Mouse (Mus musculus): ENCODE data around the gene Nr2f1.

Nr2f1 gene

GRCm38 (mm10) chr13:78179312-78180097 lies 20.1 kb downstream of the Nr2f1 start:
- no peak for DNase-seq (ENCODE audit: low spot score in 2 of 2)

DNA sequence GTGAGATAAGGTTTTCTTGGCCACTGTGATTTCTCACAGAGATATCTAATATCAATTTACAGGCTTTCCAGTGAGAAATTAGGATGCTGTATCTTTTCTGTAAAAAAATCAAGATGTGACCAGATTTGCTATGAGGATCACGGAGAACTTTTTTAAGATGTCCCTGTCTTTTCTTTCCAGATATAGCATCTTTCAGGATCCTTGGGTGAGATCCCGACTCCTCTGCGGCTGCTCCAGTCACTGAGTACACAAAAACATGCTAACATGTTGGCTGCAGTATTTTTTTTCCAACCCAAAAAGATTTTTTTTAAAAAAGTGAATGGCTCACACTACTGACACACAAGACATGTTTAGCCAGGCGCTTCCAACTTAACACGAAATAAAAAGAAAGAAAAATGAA lies 20.8 kb downstream of the Nr2f1 start:
- no peak for DNase-seq (ENCODE audit: low spot score in 2 of 2)

- DNase-seq (ENCODE audit: low spot score in 2 of 2), result no peak
These were observed 21.5 kb downstream of the Nr2f1 start for GRCm38 (mm10) chr13:78178021-78178420.

DNA sequence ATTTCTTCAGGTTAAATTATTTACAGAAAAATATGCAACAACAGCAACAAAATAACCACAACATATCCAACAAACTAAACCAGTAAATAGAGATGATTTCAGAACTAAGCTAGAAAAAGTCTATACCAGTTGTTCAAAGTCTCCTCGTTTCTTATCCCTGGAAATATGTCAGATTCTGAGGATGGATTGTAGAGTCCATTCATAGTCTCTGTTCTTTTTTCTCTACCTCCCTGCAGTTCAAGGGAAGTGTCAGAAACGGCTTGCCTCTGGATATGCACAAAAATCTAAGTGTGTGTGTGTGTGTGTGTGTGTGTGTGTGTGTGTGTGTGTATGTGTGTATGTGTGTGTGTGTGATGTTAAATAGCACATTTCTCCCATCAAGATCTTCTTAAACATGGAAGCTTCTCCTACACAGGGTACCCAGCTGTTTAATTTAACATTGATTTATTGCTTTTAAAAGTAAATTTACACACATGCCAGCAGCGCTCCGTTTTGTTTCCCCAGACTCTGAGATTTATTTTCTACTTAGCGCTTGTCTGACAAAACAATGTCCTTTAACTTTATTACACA lies 22.1 kb downstream of the Nr2f1 start:
- no peak for DNase-seq (ENCODE audit: low spot score in 2 of 2)

DNA sequence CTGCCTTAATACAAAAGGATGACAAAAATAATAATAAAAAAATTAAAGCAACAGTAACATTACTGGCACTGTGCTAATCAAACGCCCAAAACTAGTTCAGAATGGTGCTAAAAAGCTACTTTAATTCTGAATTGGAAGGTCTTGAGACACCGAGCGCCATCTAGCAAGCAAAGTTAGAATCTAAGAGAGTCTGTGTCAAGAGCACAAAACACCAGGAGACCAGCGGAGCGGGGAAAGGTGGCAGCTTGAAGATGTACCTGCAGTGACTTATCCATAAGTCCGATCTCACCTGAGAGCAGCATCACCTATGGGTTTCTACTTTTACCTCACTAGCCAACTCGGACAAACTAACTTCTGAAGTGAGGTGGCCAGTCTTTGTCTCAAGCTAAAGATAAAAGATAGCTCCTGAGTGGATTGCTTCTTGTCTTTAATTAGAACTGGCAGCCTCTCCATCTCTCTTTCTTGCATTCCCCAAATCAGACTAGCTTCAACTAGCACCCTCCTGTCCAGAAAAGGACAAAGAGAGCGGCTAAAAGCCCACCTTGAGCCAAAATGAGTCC lies 23.7 kb downstream of the Nr2f1 start:
- DNase-seq (ENCODE audit: low spot score in 2 of 2), result peak in 1 of 2 experiments; percentile 71

GRCm38 (mm10) chr13:78174891-78175290 lies 24.7 kb downstream of the Nr2f1 start:
- DNase-seq (ENCODE audit: low spot score in 2 of 2), result no peak

- DNase-seq (ENCODE audit: low spot score in 2 of 2), result no peak
These were observed 25.4 kb downstream of the Nr2f1 start for GRCm38 (mm10) chr13:78174191-78174590.

GRCm38 (mm10) chr13:78172861-78173260 lies 26.7 kb downstream of the Nr2f1 start:
- DNase-seq (ENCODE audit: low spot score in 2 of 2), result no peak

DNA sequence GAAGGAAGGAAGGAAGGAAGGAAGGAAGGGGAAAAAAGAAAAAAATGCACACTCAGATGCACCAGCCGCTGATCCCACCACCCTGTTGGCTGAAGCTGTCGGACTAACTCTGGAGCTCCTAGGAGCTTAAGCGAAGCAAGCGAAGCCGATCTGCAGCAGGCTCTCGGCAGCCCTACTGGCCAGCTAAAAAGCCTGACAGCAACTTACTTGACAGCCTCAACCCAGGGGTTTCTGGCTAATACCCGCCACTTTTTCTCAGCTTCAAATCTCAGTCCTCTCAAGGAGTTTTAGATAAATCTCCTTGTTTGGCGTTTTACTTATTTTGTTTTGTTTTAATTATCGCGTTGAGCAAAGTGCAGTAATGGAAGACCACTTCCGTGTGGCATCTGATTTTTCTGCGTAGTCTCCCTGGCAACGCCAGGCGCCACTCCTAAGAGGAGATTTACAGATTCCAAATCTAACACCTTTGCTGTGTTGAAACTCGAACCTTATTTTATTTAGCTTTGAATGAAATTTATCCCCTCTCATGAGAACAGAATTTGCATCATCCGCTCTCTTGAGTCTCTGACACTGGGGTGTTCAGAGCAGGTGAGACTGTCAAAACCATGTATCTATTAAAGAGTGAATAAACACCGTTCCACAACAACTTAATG lies 27.4 kb downstream of the Nr2f1 start:
- no peak for DNase-seq (ENCODE audit: low spot score in 2 of 2)

DNA sequence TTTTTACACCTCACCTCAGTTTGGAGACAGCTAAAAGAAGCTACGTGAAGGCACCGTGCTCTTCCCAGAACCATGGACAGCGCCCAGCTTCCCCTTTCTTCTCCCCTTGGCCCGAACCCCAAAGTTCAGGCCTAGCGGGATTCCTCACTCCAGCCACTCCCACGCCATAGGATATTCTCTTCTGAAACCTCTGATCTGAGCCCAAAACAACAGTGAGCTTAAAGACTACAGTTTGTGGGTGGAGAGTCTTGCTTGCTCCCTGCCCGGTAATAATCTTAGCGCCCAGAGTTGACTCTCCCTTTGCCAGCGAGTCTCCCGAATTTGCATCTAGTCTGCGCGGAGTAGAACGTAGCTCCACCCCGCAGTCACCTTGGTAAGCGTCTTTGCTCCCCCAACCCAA lies 28.2 kb downstream of the Nr2f1 start:
- no peak for DNase-seq (ENCODE audit: low spot score in 2 of 2)

DNA sequence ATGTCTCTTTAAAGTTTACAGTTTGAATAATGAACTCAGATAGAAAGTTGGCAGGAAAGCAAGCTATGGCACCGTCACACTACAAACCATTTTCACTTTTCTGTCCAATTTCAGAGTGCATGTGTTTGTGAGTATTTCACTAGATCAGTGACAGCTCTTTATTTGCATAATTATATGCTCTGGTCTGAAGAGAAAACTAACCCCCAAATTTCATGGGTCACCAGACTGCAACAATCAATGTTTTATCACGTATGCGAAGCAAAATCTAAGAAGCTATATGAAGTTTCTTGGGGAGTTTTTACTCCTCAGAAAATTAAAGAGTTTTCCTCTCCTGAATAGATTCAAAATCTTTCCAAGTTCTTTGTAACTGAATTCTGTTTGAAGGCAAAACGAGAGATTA lies 31.4 kb downstream of the Nr2f1 start:
- DNase-seq (ENCODE audit: low spot score in 2 of 2), result no peak

- no peak for DNase-seq (ENCODE audit: low spot score in 2 of 2)
These were observed 34.6 kb downstream of the Nr2f1 start for GRCm38 (mm10) chr13:78164941-78165340.

DNA sequence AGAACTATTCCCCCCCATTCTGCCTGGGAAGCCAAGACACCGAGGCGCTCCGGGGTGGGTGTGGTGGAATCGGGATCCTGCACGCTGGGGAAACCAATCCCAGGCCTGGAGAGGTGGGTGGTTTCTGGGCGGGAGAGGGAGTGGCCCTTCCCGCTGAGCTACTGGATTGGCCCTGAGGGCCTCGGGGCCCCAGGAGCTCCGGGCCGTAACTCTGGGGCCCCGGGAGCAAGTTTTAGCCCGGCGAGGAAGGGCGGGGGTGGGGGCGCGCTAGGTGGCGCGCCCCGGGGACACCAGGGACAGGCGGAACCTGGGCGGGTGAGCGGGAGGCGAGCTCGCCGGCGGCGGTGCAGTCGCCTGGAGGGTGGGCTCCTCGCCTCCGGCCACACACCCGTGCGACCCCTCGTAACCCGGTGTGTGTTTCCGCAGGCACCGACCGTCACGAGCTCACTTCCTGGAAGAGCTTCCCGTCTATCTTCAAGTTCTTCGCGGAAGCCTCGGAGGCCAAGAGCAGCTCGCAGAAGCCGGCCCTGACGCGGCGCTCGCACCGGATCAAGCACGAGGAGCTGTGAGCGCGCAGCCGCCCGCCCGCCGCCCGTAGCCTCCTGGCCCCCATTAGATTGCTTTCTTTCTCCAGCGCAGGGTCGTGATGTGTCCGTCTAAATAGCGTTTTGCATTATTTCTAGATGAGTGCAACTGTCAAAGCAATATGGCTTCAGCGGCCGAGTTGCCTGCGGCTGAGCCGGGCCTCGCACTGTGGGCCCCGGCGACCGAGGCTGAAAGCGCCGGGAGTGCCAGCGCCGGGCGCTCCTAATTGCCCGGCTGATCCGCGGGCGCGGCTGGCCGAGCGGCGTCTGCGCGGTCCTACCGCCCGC lies 36.2 kb downstream of the Nr2f1 start:
- peak; percentile 72 to 78 for DNase-seq (ENCODE audit: low spot score in 2 of 2)

DNA sequence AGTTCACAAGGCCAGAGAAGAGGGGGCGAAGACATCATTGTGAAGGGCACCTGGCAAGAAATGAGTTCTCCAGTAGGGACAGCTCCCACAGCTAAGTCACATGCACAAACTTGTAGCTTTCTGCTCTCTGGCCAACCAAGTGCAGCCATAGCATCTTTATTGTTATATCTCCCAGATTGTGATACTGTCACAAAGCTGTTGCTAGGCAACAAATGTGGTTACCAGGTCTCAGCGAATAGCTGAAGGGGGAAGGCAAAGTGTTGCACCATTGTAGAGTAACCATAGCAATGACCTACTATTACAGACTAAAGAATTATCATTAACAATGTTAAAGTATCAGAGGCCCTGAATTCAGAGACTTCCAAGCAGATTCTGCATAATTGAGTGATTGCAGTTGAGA lies 37.4 kb downstream of the Nr2f1 start:
- no peak for DNase-seq (ENCODE audit: low spot score in 2 of 2)

DNA sequence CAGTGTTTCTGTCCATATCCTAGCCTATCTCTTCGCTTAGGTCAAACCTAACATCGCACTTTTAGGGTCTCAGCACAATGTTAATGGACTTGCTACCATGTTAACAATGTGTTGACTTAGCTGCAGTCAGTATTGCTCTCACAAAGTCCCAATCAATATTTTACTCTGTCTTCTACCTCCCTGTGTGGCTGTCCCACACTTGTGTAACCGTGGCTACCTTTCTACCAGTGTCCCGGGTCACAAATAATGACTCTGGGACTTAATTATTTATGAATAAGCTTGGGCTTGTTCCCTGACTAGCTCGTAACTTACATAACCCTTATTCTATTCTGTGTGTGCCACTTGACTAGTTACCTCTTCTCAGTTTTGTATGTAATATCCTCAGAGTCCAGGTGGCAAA lies 42.1 kb downstream of the Nr2f1 start:
- DNase-seq (ENCODE audit: low spot score in 2 of 2), result no peak

Measured in frontal cortex, postnatal 36 days (tissue).